Mouse (Mus musculus) gastrocnemius, postnatal 4 days (tissue): ENCODE results near the gene Tln2. TPM values are rescaled to one million over a fixed set of nuclear protein-coding genes. Genes with fewer than 3 reads are reported as not detected.
A peak's percentile ranks its signal among the peaks of the same experiment; 100 is the strongest.

Experiments used
- DNase-seq, 2 experiments: peaks; one replicate each; pipeline ENCODE4 v3.0.0; 2021 to 2022; ENCODE audit warnings: low spot score in 2 of 2, mixed read lengths in 2 of 2
- total RNA-seq, 2 experiments: library from RNA; stranded (reverse); gene quantifications; 2 replicates each; pipeline ENCODE4 v1.2.3; 2021

Gene Tln2
- total RNA-seq, 2 experiments from 2014 or later = 118 to 134 TPM

DNA sequence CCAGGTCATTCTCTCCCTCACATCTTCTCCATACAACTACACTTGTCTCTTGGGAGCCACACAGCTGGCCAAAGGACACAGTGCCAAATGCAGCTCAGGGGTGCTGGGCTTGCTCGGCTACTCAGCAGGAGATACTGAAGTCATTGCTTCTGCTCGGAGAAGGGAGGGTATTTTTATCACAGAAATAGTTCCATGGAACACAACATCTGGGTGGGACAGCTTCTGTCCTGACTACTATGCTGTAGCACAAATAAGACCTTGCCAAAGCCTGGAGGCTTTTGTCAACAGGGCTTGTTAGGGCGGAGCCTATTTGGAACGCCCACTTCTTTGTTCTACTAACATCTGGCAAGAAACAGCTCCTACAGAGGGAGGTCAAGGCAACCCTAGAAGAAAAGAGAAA, 10.2 kb downstream of the Tln2 start:
- DNase-seq = peak in 1 of 2 experiments; percentile 51

DNA sequence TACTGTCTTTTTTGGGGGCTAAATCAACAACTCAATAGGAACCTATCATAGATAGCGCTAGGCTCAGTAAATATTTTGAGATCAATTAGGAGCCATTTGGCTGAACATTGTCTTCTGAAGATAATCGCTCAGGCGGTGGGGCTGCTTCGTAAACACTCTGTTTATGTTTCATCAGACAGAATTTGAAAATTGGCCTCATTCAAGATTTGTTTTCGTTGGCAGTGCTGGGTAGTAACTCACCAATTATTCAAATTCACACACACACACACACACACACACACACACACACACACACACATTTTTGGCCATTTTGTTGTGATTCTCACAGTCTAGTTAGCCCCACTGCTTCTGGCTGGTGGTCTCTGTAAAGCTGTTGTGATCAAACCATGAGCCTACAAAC, 12.9 kb downstream of the Tln2 start:
- DNase-seq = no peak

- DNase-seq = no peak
These were observed 13.7 kb downstream of the Tln2 start for GRCm38 (mm10) chr9:67545794-67546193.

DNA sequence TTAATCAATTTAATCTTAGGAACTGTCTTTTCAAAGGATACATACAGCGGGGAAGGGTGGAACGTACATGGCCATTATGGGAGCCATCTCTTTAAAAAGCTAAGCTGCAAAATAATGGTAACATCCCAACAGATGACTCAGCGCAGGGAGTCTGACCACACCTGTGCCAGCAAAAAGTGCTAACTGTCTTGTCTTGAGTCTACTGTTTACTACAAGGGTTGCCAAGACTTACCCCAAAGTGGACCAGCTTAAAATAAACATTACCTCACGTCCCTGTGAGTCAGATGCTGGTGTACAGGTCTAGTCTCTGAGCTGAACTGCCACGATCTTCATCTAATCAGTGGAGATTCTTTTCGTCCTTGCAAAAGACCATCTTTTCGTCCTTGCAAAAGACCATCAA, 14.7 kb downstream of the Tln2 start:
- no peak for DNase-seq

- peak in 1 of 2 experiments; percentile 22 for DNase-seq
These were observed 17.6 kb downstream of the Tln2 start for GRCm38 (mm10) chr9:67541948-67542347.

DNA sequence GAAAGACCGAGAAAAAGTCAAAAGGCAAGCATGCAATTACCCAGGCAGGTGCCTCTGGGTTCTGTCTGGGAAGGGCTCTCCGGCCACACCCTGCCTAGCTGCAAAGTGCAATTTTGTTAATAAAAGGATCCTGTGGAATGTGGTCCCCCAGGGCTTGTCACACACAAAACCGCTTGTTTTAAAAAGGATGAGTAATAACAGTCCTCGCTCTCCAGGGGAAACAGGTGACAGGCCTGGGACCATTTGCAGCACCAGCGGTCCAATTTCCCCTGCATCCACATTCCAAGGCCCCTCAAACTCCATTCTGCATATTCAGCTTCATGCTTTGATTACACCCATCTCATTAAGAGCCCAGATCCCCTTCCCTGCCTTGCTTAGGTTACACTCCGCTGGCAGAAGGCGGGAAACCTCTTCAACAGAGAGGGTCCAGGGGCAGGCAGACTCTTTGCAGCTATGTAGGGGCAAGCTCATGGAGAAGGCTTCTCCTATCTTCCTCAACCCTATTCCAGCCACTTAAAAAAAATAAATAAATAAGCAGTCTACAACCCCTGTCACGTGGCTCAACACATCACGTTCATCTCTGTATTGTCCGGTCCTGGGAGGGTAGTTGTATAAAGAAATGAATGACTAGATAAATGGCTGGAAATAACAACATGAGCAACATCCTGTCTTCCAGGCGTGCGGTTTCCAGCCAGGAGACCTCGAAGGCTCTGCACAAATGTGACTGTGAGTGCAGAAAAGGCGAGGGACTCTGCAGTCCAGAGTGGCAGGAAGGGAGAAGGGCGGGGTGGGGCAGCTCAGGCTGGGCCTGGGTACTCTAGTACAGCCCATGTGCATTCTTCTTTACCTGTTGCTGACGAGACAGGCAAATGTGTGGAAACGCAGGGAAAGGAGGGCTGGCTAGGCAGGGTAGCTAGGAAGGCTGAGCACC, 19.5 kb downstream of the Tln2 start:
- no peak for DNase-seq

DNA sequence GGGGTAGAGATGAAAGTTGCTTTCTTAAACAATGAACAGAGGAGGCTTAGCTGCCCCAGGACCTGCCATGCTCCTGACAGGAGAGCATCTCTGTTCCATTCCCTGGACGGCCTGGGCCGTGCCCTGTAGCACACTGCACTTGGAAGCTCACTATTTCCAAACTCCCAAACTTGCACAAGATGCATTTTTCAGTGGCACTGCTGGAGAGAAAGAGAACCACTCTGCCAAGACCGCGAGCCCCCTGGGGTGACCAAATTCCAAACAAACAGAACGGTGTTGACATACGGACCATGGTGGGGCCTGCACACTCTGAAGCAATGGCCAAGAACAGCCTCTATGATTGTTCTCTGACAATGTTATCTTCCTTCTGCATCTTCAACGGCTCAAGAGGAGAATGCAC, 25.1 kb downstream of the Tln2 start:
- no peak for DNase-seq

DNA sequence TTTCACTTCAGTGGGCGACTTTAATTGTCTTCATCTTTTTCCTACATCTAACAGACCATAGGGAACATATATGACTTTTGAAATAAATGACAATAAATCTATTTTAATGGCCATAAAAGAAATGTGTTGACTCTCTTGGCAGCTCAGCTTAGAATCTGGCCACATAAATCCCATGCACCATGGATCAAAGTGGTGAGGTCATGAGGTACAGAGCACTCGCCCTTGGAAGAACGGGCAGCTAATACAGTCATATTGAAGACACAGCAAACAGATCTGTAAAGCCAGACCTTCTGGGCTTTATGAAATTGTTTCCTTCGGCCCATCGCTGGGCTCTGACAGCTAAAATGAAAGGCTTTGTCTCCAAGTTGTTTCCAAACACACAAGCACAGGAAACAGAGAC, 26.2 kb downstream of the Tln2 start:
- DNase-seq = no peak

DNA sequence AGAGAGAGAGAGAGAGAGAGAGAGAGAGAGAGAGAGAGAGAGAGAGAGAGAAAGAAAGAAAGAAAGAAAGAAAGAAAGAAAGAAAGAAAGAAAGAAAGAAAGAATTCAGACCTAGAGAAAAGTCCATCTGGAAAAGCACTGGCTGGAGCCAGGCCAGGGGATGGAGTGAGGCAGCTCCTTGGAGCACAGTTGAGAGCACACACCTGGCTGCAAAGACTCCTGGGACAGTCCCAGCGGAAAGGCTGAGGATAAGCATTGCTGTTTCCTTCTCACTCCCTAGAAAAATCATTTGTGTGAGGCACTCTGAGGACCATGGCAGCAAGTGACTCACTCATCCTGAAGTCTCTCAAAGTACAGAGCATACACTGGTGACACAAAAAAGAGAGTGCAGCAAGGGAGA, 26.9 kb downstream of the Tln2 start:
- no peak for DNase-seq

DNA sequence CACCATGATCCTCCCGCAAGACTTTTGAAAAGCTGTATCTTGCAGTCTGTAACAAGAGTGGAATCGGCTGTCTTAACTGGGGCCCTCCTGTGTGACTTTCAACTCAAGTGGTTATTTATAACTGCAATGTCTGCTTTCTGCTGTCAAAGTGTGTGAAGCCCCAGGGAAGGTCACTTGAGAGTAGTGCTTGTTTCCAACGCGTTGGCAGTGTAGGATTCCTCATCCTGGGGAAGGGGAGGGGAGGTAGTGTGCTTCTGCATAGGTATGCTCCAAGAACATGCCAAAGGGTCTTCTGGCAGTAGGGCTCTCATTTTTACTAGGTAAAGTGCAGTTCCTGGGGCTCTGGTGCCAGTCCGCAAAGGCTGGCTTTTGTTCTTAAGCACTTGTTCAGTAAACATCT, 29.9 kb downstream of the Tln2 start:
- DNase-seq = no peak

DNA sequence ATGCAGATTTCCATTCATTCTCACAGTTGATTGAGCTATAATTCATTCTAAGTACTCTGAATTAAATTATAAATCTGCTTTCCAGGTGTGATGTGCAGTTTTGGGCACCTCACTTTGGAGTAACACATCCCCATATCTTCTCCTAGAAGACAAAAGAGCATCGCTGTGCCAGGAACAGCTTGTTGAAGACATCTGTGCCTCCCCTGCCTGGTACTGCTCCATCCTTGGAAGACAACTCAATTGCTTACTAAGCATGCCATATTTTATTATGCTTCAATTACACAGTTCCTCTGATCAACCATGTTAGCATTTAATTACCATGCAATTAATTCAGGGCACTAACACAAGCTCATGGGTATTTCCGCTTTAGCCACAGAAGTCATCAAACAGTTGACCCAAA, 31.8 kb downstream of the Tln2 start:
- no peak for DNase-seq

GRCm38 (mm10) chr9:67521736-67522135, 37.8 kb downstream of the Tln2 start:
- no peak for DNase-seq

- no peak for DNase-seq
These were observed 50.0 kb downstream of the Tln2 start for GRCm38 (mm10) chr9:67509510-67509909.

DNA sequence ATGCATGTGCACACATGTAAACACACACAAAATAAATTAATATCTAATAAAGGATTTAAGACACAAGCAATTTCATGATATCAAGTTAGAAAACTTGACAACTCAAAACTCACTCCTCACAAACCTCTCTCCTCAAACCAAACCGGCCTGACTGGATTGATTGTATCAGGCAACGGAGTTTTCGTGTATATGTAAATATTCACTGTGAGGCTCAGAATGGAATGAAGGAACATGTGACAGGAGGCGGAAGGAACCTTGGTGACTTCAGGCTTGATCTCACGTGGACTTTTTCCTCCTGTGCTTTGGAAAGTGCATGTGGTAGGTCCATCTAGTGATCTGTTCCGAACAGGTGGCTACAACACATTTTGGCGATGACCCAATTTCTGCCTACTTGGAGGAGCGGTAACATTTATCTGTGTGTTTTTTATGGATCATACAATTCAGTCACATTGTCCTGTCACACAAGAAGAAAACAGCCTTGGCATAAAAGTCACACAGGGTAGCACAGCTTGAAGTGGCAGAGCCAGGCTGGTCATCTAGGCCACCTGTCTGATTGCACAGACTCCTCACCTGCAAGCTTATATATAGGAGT, 54.7 kb downstream of the Tln2 start:
- no peak for DNase-seq

DNA sequence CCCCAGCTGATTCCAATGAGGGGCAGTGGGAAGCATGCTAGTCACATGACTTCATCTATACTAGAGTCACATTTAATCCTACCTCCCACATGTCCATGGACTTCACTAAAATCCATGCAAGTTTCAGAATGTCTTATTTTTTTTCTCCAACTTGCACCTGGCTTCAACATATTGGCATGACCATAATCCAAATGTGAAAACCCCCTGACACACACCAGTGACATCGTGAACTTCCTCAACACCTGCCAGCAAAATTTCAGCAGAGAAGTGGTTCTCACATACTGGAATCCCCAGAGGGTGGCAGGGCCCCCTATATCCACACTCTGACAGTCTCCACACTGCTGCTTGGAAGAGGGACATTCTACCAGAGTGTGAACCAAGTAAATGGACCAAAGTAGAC, 57.7 kb downstream of the Tln2 start:
- DNase-seq = no peak

DNA sequence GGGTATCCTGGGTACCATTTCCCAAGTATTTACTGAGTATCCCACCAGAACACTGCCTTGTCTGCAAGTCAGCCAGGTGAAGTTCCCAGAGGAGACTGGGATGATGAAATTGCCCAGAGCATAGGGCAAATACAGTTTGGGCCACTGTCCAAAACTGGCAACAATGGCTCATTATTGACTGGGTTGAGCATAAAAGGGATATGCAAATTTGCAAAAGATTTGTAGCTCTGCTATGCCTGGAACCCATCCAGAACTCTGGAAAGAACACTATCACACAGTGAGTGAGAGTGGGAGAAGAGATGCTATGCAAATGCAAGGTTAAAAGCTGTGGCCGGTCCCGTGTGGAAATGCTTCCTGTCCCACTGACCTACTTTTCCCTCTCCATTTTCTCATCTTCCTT, 63.1 kb downstream of the Tln2 start:
- DNase-seq = no peak

GRCm38 (mm10) chr9:67495350-67495749, 64.2 kb downstream of the Tln2 start:
- no peak for DNase-seq

GRCm38 (mm10) chr9:67493876-67494552, 65.5 kb downstream of the Tln2 start:
- DNase-seq = no peak

GRCm38 (mm10) chr9:67489370-67489769, 70.1 kb downstream of the Tln2 start:
- no peak for DNase-seq

- DNase-seq = no peak
These were observed 72.9 kb downstream of the Tln2 start for GRCm38 (mm10) chr9:67486621-67487020.

- no peak for DNase-seq
These were observed 74.1 kb downstream of the Tln2 start for GRCm38 (mm10) chr9:67485169-67486072.
